Mouse (Mus musculus): ENCODE results near the gene Ttc22. TPM values are rescaled to one million over a fixed set of nuclear protein-coding genes. Genes with fewer than 3 reads are reported as not detected.

The Ttc22 gene
- polyA plus RNA-seq, 1 experiment: 0.26 TPM

GRCm38 (mm10) chr4:106647137-106647536 is 24.9 kb downstream of the Ttc22 start:
- H3K27me3 ChIP-seq (ENCODE audit: control insufficient read depth, insufficient read depth, low read length): no peaks in the 10 kb centered on the region
- 79% methylated on average over 6 of the region's 6 CpGs for WGBS
- no peak for TF ChIP-seq CTCF (IDR thresholded peaks at IDR 0.05; ENCODE audit: borderline replicate concordance, insufficient read depth, low read depth, low read length)

GRCm38 (mm10) chr4:106650833-106651527 is 28.7 kb downstream of the Ttc22 start, which contains the start of gene Pars2:
TSS of gene Pars2 (plus strand) at chr4:106651069.
- Histone ChIP-seq H3K4me1 (ENCODE audit: control insufficient read depth, insufficient read depth, low read length) (peaks cover 4% of the 10 kb centered on the region; the same call in 1 of the 2 replicates), H3K27me3 (ENCODE audit: control insufficient read depth, insufficient read depth, low read length) (no peaks in the 10 kb centered on the region), H3K4me3 (replicated peaks; ENCODE audit: insufficient read depth, low read depth, low read length) (peak within 1 kb of the TSS; percentile 71), H3K27ac (ENCODE audit: insufficient read depth, low read length) (peak within 1 kb of the TSS; percentile 9; the same call in 1 of the 2 replicates)
- peak; percentile 98 to 99 for DNase-seq
- 2% methylated on average over 40 of the region's 40 CpGs for WGBS
- TF ChIP-seq POLR2A (IDR thresholded peaks at IDR 0.05; ENCODE audit: borderline replicate concordance, insufficient read depth, low read length) (peak; percentile 94), CTCF (IDR thresholded peaks at IDR 0.05; ENCODE audit: borderline replicate concordance, insufficient read depth, low read depth, low read length) (no peak)

More at GRCm38 (mm10) chr4:106647137-106647536, 24.9 kb downstream of the Ttc22 start:
- Histone ChIP-seq H3K27ac (ENCODE audit: insufficient read depth, low read length) (no peak overlapping the region), H3K4me3 (replicated peaks; ENCODE audit: insufficient read depth, low read depth, low read length) (no peak overlapping the region), H3K4me1 (ENCODE audit: control insufficient read depth, insufficient read depth, low read length) (peaks cover 4% of the 10 kb centered on the region; the same call in 1 of the 2 replicates)
- DNase-seq: no peak

GRCm38 (mm10) chr4:106652546-106652945 is 30.3 kb downstream of the Ttc22 start:
- TF ChIP-seq POLR2A (IDR thresholded peaks at IDR 0.05; ENCODE audit: borderline replicate concordance, insufficient read depth, low read length) (no peak), CTCF (IDR thresholded peaks at IDR 0.05; ENCODE audit: borderline replicate concordance, insufficient read depth, low read depth, low read length) (no peak)
- no peak overlapping the region for H3K27ac ChIP-seq (ENCODE audit: insufficient read depth, low read length)
- no peak for DNase-seq
- H3K27me3 ChIP-seq (ENCODE audit: control insufficient read depth, insufficient read depth, low read length): no peaks in the 10 kb centered on the region
- H3K4me1 ChIP-seq (ENCODE audit: control insufficient read depth, insufficient read depth, low read length): peaks cover 4% of the 10 kb centered on the region; the same call in 1 of the 2 replicates
- 90% methylated on average over 3 of the region's 3 CpGs for WGBS
- no peak overlapping the region for H3K4me3 ChIP-seq (replicated peaks; ENCODE audit: insufficient read depth, low read depth, low read length)

- TF ChIP-seq CTCF (IDR thresholded peaks at IDR 0.05; ENCODE audit: borderline replicate concordance, insufficient read depth, low read depth, low read length): no peak
- no peak for TF ChIP-seq POLR2A (IDR thresholded peaks at IDR 0.05; ENCODE audit: borderline replicate concordance, insufficient read depth, low read length)
- H3K4me1 ChIP-seq (ENCODE audit: control insufficient read depth, insufficient read depth, low read length): peaks cover 4% of the 10 kb centered on the region; the same call in 1 of the 2 replicates
- no peak overlapping the region for H3K27ac ChIP-seq (ENCODE audit: insufficient read depth, low read length)
- H3K27me3 ChIP-seq (ENCODE audit: control insufficient read depth, insufficient read depth, low read length): no peaks in the 10 kb centered on the region
- DNase-seq: no peak
- 94% methylated on average over 15 of the region's 15 CpGs for WGBS
- H3K4me3 ChIP-seq (replicated peaks; ENCODE audit: insufficient read depth, low read depth, low read length): no peak overlapping the region
Observed at GRCm38 (mm10) chr4:106653051-106653450, 30.8 kb downstream of the Ttc22 start.

- DNase-seq: no peak
- Histone ChIP-seq H3K4me1 (ENCODE audit: control insufficient read depth, insufficient read depth, low read length) (peaks cover 4% of the 10 kb centered on the region; the same call in 1 of the 2 replicates), H3K27ac (ENCODE audit: insufficient read depth, low read length) (no peak overlapping the region), H3K27me3 (ENCODE audit: control insufficient read depth, insufficient read depth, low read length) (no peaks in the 10 kb centered on the region), H3K4me3 (replicated peaks; ENCODE audit: insufficient read depth, low read depth, low read length) (no peak overlapping the region)
- WGBS: 92% methylated on average over 10 of the region's 10 CpGs
- TF ChIP-seq CTCF (IDR thresholded peaks at IDR 0.05; ENCODE audit: borderline replicate concordance, insufficient read depth, low read depth, low read length) (no peak), POLR2A (IDR thresholded peaks at IDR 0.05; ENCODE audit: borderline replicate concordance, insufficient read depth, low read length) (no peak)
Observed at GRCm38 (mm10) chr4:106655681-106656080, 33.4 kb downstream of the Ttc22 start.

- Histone ChIP-seq H3K27me3 (ENCODE audit: control insufficient read depth, insufficient read depth, low read length) (no peaks in the 10 kb centered on the region), H3K4me3 (replicated peaks; ENCODE audit: insufficient read depth, low read depth, low read length) (no peak overlapping the region), H3K27ac (ENCODE audit: insufficient read depth, low read length) (no peak overlapping the region), H3K4me1 (ENCODE audit: control insufficient read depth, insufficient read depth, low read length) (no peaks in the 10 kb centered on the region)
- WGBS: 83% methylated on average over 5 of the region's 5 CpGs
- no peak for TF ChIP-seq CTCF (IDR thresholded peaks at IDR 0.05; ENCODE audit: borderline replicate concordance, insufficient read depth, low read depth, low read length)
- no peak for DNase-seq
Observed at GRCm38 (mm10) chr4:106663956-106664470, 41.8 kb downstream of the Ttc22 start.

GRCm38 (mm10) chr4:106664697-106665096 is 42.5 kb downstream of the Ttc22 start:
- 77% methylated on average over 6 of the region's 6 CpGs for WGBS
- Histone ChIP-seq H3K27me3 (ENCODE audit: control insufficient read depth, insufficient read depth, low read length) (no peaks in the 10 kb centered on the region), H3K4me3 (replicated peaks; ENCODE audit: insufficient read depth, low read depth, low read length) (no peak overlapping the region), H3K4me1 (ENCODE audit: control insufficient read depth, insufficient read depth, low read length) (no peaks in the 10 kb centered on the region), H3K27ac (ENCODE audit: insufficient read depth, low read length) (no peak overlapping the region)
- no peak for DNase-seq
- TF ChIP-seq POLR2A (IDR thresholded peaks at IDR 0.05; ENCODE audit: borderline replicate concordance, insufficient read depth, low read length): no peak
- TF ChIP-seq CTCF (IDR thresholded peaks at IDR 0.05; ENCODE audit: borderline replicate concordance, insufficient read depth, low read depth, low read length): no peak

GRCm38 (mm10) chr4:106665269-106665668 is 43.0 kb downstream of the Ttc22 start:
- Histone ChIP-seq H3K4me1 (ENCODE audit: control insufficient read depth, insufficient read depth, low read length) (no peaks in the 10 kb centered on the region), H3K27me3 (ENCODE audit: control insufficient read depth, insufficient read depth, low read length) (no peaks in the 10 kb centered on the region), H3K4me3 (replicated peaks; ENCODE audit: insufficient read depth, low read depth, low read length) (no peak overlapping the region), H3K27ac (ENCODE audit: insufficient read depth, low read length) (no peak overlapping the region)
- TF ChIP-seq POLR2A (IDR thresholded peaks at IDR 0.05; ENCODE audit: borderline replicate concordance, insufficient read depth, low read length) (no peak), CTCF (IDR thresholded peaks at IDR 0.05; ENCODE audit: borderline replicate concordance, insufficient read depth, low read depth, low read length) (no peak)
- DNase-seq: no peak
- 94% methylated on average over 2 of the region's 2 CpGs for WGBS
